Mouse (Mus musculus): ENCODE measurements around the gene Prune1. TPM values are rescaled to one million over a fixed set of nuclear protein-coding genes. Genes with fewer than 3 reads are reported as not detected.
A peak's percentile ranks its signal among the peaks of the same experiment; 100 is the strongest.

Gene Prune1
- polyA plus RNA-seq (2014; fragmentation: Nextera tagmentation; extraction: Ambion mirVana) = 26.8 and 27.6 TPM in 2 replicates

GRCm38 (mm10) chr3:95281216-95282126, at the start of gene Prune1, which contains the start of gene Mindy1:
Gene Prune1 (minus strand): TSS chr3:95282076.
Gene Mindy1 (plus strand): TSS chr3:95281345.
- WGBS = 1% methylated on average over 53 of the region's 53 CpGs
- H3K9me3 ChIP-seq (ENCODE audit: control insufficient read depth, low read length) = no peaks in the 10 kb centered on the region
- H3K4me3 ChIP-seq (ENCODE audit: low read depth, low read length) = peak within 1 kb of the TSS; percentile 67
- no peaks in the 10 kb centered on the region for H3K27me3 ChIP-seq (ENCODE audit: control insufficient read depth, insufficient read depth, low read length)
- H3K4me2 ChIP-seq (ENCODE audit: low read depth, severe bottlenecking) = peak within 1 kb of the TSS; percentile 62
- no peaks in the 10 kb centered on the region for H3K36me3 ChIP-seq (ENCODE audit: control insufficient read depth, insufficient read depth, low read length)
- peak within 1 kb of the TSS; percentile 76 for H3K9ac ChIP-seq (ENCODE audit: low read length)
- peak within 1 kb of the TSS; percentile 88 for H3K27ac ChIP-seq (replicated peaks; ENCODE audit: low read depth, low read length)
- DNase-seq (ENCODE audit: low spot score) = peak; percentile 99
- peak; percentile 88 for ATAC-seq (ENCODE audit: insufficient number of reproducible peaks, low FRiP score, low TSS enrichment, low read depth)
- peaks cover 8% of the 10 kb centered on the region for H3K4me1 ChIP-seq (ENCODE audit: control insufficient read depth, insufficient read depth, low read length)

- no peak overlapping the region for H3K27ac ChIP-seq (replicated peaks; ENCODE audit: low read depth, low read length)
- H3K9me3 ChIP-seq (ENCODE audit: control insufficient read depth, low read length) = no peaks in the 10 kb centered on the region
- H3K36me3 ChIP-seq (ENCODE audit: control insufficient read depth, insufficient read depth, low read length) = peaks cover 25% of the 10 kb centered on the region; the same call in 1 of the 2 replicates
- H3K9ac ChIP-seq (ENCODE audit: low read length) = no peak overlapping the region
- no peak for ATAC-seq (ENCODE audit: insufficient number of reproducible peaks, low FRiP score, low TSS enrichment, low read depth)
- WGBS = 63% methylated on average over 1 of the region's 1 CpGs
- no peak for DNase-seq (ENCODE audit: low spot score)
- H3K4me3 ChIP-seq (ENCODE audit: low read depth, low read length) = no peak overlapping the region
- no peaks in the 10 kb centered on the region for H3K4me1 ChIP-seq (ENCODE audit: control insufficient read depth, insufficient read depth, low read length)
- H3K27me3 ChIP-seq (ENCODE audit: control insufficient read depth, insufficient read depth, low read length) = no peaks in the 10 kb centered on the region
- no peak overlapping the region for H3K4me2 ChIP-seq (ENCODE audit: low read depth, severe bottlenecking)
Measured at GRCm38 (mm10) chr3:95331528-95331927, 49.7 kb upstream of the Prune1 start.

- no peaks in the 10 kb centered on the region for H3K9me3 ChIP-seq (ENCODE audit: control insufficient read depth, low read length)
- no peak overlapping the region for H3K4me2 ChIP-seq (ENCODE audit: low read depth, severe bottlenecking)
- no peaks in the 10 kb centered on the region for H3K4me1 ChIP-seq (ENCODE audit: control insufficient read depth, insufficient read depth, low read length)
- H3K27ac ChIP-seq (replicated peaks; ENCODE audit: low read depth, low read length) = no peak overlapping the region
- no peak for DNase-seq (ENCODE audit: low spot score)
- 88% methylated on average over 1 of the region's 1 CpGs for WGBS
- H3K4me3 ChIP-seq (ENCODE audit: low read depth, low read length) = no peak overlapping the region
- H3K36me3 ChIP-seq (ENCODE audit: control insufficient read depth, insufficient read depth, low read length) = peaks cover 33% of the 10 kb centered on the region
- no peaks in the 10 kb centered on the region for H3K27me3 ChIP-seq (ENCODE audit: control insufficient read depth, insufficient read depth, low read length)
- H3K9ac ChIP-seq (ENCODE audit: low read length) = no peak overlapping the region
- ATAC-seq (ENCODE audit: insufficient number of reproducible peaks, low FRiP score, low TSS enrichment, low read depth) = no peak
Measured at GRCm38 (mm10) chr3:95328803-95329404, 47.0 kb upstream of the Prune1 start.

GRCm38 (mm10) chr3:95324454-95325144, 42.7 kb upstream of the Prune1 start:
- no peak for DNase-seq (ENCODE audit: low spot score)
- Histone ChIP-seq H3K9ac (ENCODE audit: low read length) (no peak overlapping the region), H3K27me3 (ENCODE audit: control insufficient read depth, insufficient read depth, low read length) (no peaks in the 10 kb centered on the region), H3K27ac (replicated peaks; ENCODE audit: low read depth, low read length) (no peak overlapping the region), H3K4me3 (ENCODE audit: low read depth, low read length) (no peak overlapping the region), H3K36me3 (ENCODE audit: control insufficient read depth, insufficient read depth, low read length) (peaks cover 43% of the 10 kb centered on the region), H3K4me2 (ENCODE audit: low read depth, severe bottlenecking) (no peak overlapping the region), H3K9me3 (ENCODE audit: control insufficient read depth, low read length) (no peaks in the 10 kb centered on the region), H3K4me1 (ENCODE audit: control insufficient read depth, insufficient read depth, low read length) (no peaks in the 10 kb centered on the region)
- 93% methylated on average over 6 of the region's 6 CpGs for WGBS
- ATAC-seq (ENCODE audit: insufficient number of reproducible peaks, low FRiP score, low TSS enrichment, low read depth) = no peak

GRCm38 (mm10) chr3:95323429-95323828, 41.6 kb upstream of the Prune1 start:
- peaks cover 43% of the 10 kb centered on the region for H3K36me3 ChIP-seq (ENCODE audit: control insufficient read depth, insufficient read depth, low read length)
- H3K4me2 ChIP-seq (ENCODE audit: low read depth, severe bottlenecking) = no peak overlapping the region
- no peak overlapping the region for H3K4me3 ChIP-seq (ENCODE audit: low read depth, low read length)
- no peaks in the 10 kb centered on the region for H3K27me3 ChIP-seq (ENCODE audit: control insufficient read depth, insufficient read depth, low read length)
- H3K27ac ChIP-seq (replicated peaks; ENCODE audit: low read depth, low read length) = no peak overlapping the region
- no peak overlapping the region for H3K9ac ChIP-seq (ENCODE audit: low read length)
- ATAC-seq (ENCODE audit: insufficient number of reproducible peaks, low FRiP score, low TSS enrichment, low read depth) (no peak), DNase-seq (ENCODE audit: low spot score) (no peak)
- no peaks in the 10 kb centered on the region for H3K9me3 ChIP-seq (ENCODE audit: control insufficient read depth, low read length)
- WGBS = 95% methylated on average over 3 of the region's 3 CpGs
- no peaks in the 10 kb centered on the region; the same call in 1 of the 2 replicates for H3K4me1 ChIP-seq (ENCODE audit: control insufficient read depth, insufficient read depth, low read length)

- WGBS = 78% methylated on average over 12 of the region's 12 CpGs
- no peaks in the 10 kb centered on the region for H3K27me3 ChIP-seq (ENCODE audit: control insufficient read depth, insufficient read depth, low read length)
- ATAC-seq (ENCODE audit: insufficient number of reproducible peaks, low FRiP score, low TSS enrichment, low read depth) = no peak
Measured at GRCm38 (mm10) chr3:95319701-95320625, 38.1 kb upstream of the Prune1 start.

GRCm38 (mm10) chr3:95319110-95319509, 37.2 kb upstream of the Prune1 start:
- H3K4me1 ChIP-seq (ENCODE audit: control insufficient read depth, insufficient read depth, low read length) = peaks cover 11% of the 10 kb centered on the region
- 83% methylated on average over 2 of the region's 2 CpGs for WGBS
- H3K36me3 ChIP-seq (ENCODE audit: control insufficient read depth, insufficient read depth, low read length) = peaks cover 19% of the 10 kb centered on the region
- no peaks in the 10 kb centered on the region for H3K9me3 ChIP-seq (ENCODE audit: control insufficient read depth, low read length)
- DNase-seq (ENCODE audit: low spot score) (no peak), ATAC-seq (ENCODE audit: insufficient number of reproducible peaks, low FRiP score, low TSS enrichment, low read depth) (no peak)
- no peak overlapping the region for H3K4me3 ChIP-seq (ENCODE audit: low read depth, low read length)
- H3K27me3 ChIP-seq (ENCODE audit: control insufficient read depth, insufficient read depth, low read length) = no peaks in the 10 kb centered on the region
- H3K27ac ChIP-seq (replicated peaks; ENCODE audit: low read depth, low read length) = no peak overlapping the region
- no peak overlapping the region for H3K9ac ChIP-seq (ENCODE audit: low read length)
- H3K4me2 ChIP-seq (ENCODE audit: low read depth, severe bottlenecking) = no peak overlapping the region

More at GRCm38 (mm10) chr3:95319701-95320625, 38.1 kb upstream of the Prune1 start:
- Histone ChIP-seq H3K36me3 (ENCODE audit: control insufficient read depth, insufficient read depth, low read length) (peaks cover 24% of the 10 kb centered on the region), H3K27ac (replicated peaks; ENCODE audit: low read depth, low read length) (no peak overlapping the region), H3K9ac (ENCODE audit: low read length) (no peak overlapping the region), H3K4me3 (ENCODE audit: low read depth, low read length) (no peak overlapping the region), H3K9me3 (ENCODE audit: control insufficient read depth, low read length) (no peaks in the 10 kb centered on the region), H3K4me2 (ENCODE audit: low read depth, severe bottlenecking) (no peak overlapping the region), H3K4me1 (ENCODE audit: control insufficient read depth, insufficient read depth, low read length) (peaks cover 11% of the 10 kb centered on the region)
- DNase-seq (ENCODE audit: low spot score) = no peak

All from limb, embryonic 11.5 days (tissue).